Mouse (Mus musculus) liver, embryonic 16.5 days (tissue): Measurements from ENCODE around the gene Sptbn4. TPM values are rescaled to one million over a fixed set of nuclear protein-coding genes. Genes with fewer than 3 reads are reported as not detected.

Source experiments
- ATAC-seq: fragments of 200-750 bp; cut with Nextera tagmentation; 2 replicates; pipeline ENCODE4 v1.8.0; 2017; ENCODE audit warnings: low read depth, mild to moderate bottlenecking, moderate number of reproducible peaks, moderate library complexity
- H3K27ac ChIP-seq: fragments of 300-500 bp; sonication (generic); 2 replicates; pipeline ENCODE4 v1.5.1; 2014; ENCODE audit warnings: mild to moderate bottlenecking, low read length
- H3K27me3 ChIP-seq: fragments of 300-500 bp; sonication (generic); 2 replicates; pipeline ENCODE4 v1.6.1; 2014; ENCODE audit warnings: low read depth, low read length, mixed read lengths; ENCODE audit not compliant: control insufficient read depth, insufficient read depth
- H3K36me3 ChIP-seq: fragments of 300-500 bp; sonication (generic); 2 replicates; pipeline ENCODE4 v1.6.1; 2014; ENCODE audit warnings: mild to moderate bottlenecking; ENCODE audit not compliant: control insufficient read depth, insufficient read depth
- H3K4me1 ChIP-seq: fragments of 300-500 bp; sonication (generic); 2 replicates; pipeline ENCODE4 v1.6.1; 2014; ENCODE audit warnings: low read depth, low read length, mixed read lengths; ENCODE audit not compliant: control insufficient read depth
- H3K4me2 ChIP-seq: fragments of 300-500 bp; sonication (generic); 2 replicates; pipeline ENCODE4 v1.6.1; 2014; ENCODE audit warnings: low read depth, low read length, mixed read lengths
- H3K4me3 ChIP-seq: fragments of 300-500 bp; sonication (generic); 2 replicates; pipeline ENCODE4 v1.5.1; 2014; ENCODE audit warnings: low read depth, mild to moderate bottlenecking, low read length
- H3K9ac ChIP-seq: fragments of 300-500 bp; sonication (generic); 2 replicates; pipeline ENCODE4 v1.6.1; 2014; ENCODE audit warnings: low read depth, low read length
- H3K9me3 ChIP-seq: fragments of 300-500 bp; sonication (generic); replicated peaks from 2 replicates; pipeline ENCODE4 v1.6.1; 2016; ENCODE audit warnings: low read length; ENCODE audit not compliant: control insufficient read depth
- WGBS: fragments of 180-500 bp; shearing (Covaris S2); extraction: QIAGEN DNeasy Blood & Tissue Kit; methylation state at CpG from one replicate; pipeline ENCODE4 v1.1.7; 2014; ENCODE audit not compliant: insufficient replicate concordance; 5-methylcytosine and 5-hydroxymethylcytosine counted together
- polyA plus RNA-seq: library from polyadenylated mRNA; unstranded; fragments of >200 nt; fragmentation: Nextera tagmentation; extraction: Ambion mirVana; gene quantifications from 2 replicates; pipeline ENCODE4 v1.2.1, GENCODE M21; 2015

The Sptbn4 gene
- polyA plus RNA-seq, 1 experiment from 2014 or later = 0.02 TPM

- 21% methylated on average over 15 of the region's 15 CpGs for WGBS
- peak; percentile 78 for ATAC-seq
- Histone ChIP-seq H3K27me3 (peaks cover 34% of the 10 kb centered on the region), H3K9ac (peak overlapping the region; percentile 88), H3K9me3 (no peaks in the 10 kb centered on the region), H3K4me2 (peak overlapping the region; percentile 87), H3K4me3 (peak overlapping the region; percentile 74), H3K4me1 (peaks cover 47% of the 10 kb centered on the region), H3K27ac (peak overlapping the region; percentile 99), H3K36me3 (peaks cover 18% of the 10 kb centered on the region)
Observed at GRCm38 (mm10) chr7:27448421-27449206, 1.1 kb upstream of the Sptbn4 start.

- peaks cover 35% of the 10 kb centered on the region for H3K4me1 ChIP-seq
- no peaks in the 10 kb centered on the region for H3K9me3 ChIP-seq
- 12% methylated on average over 30 of the region's 53 CpGs for WGBS
- peak overlapping the region; percentile 58 for H3K4me3 ChIP-seq
- no peak overlapping the region for H3K27ac ChIP-seq
- no peak for ATAC-seq
- H3K27me3 ChIP-seq = peaks cover 42% of the 10 kb centered on the region
- peak overlapping the region; percentile 86 for H3K4me2 ChIP-seq
- H3K9ac ChIP-seq = peak overlapping the region; percentile 55
- peaks cover 6% of the 10 kb centered on the region; the same call in 1 of the 2 replicates for H3K36me3 ChIP-seq
Observed at GRCm38 (mm10) chr7:27446521-27447418, 716 bp downstream of the Sptbn4 start.

- Histone ChIP-seq H3K4me3 (peak overlapping the region; percentile 58), H3K27ac (no peak overlapping the region), H3K9me3 (no peaks in the 10 kb centered on the region), H3K4me1 (peaks cover 30% of the 10 kb centered on the region), H3K4me2 (peak overlapping the region; percentile 86), H3K36me3 (peaks cover 3% of the 10 kb centered on the region; the same call in 1 of the 2 replicates), H3K27me3 (peaks cover 42% of the 10 kb centered on the region), H3K9ac (peak overlapping the region; percentile 55)
- no peak for ATAC-seq
- 13% methylated on average over 18 of the region's 18 CpGs for WGBS
Observed at GRCm38 (mm10) chr7:27446051-27446450, 1.4 kb downstream of the Sptbn4 start.

GRCm38 (mm10) chr7:27440014-27440413 is 7.5 kb downstream of the Sptbn4 start:
- WGBS = 65% methylated on average over 4 of the region's 4 CpGs
- Histone ChIP-seq H3K4me1 (no peaks in the 10 kb centered on the region), H3K4me3 (no peak overlapping the region)

GRCm38 (mm10) chr7:27437544-27437943 is 9.9 kb downstream of the Sptbn4 start:
- H3K9me3 ChIP-seq = no peaks in the 10 kb centered on the region
- no peak overlapping the region for H3K4me3 ChIP-seq
- WGBS = 35% methylated on average over 5 of the region's 5 CpGs
- peak; percentile 72 for ATAC-seq
- no peak overlapping the region for H3K9ac ChIP-seq
- H3K27me3 ChIP-seq = peaks cover 32% of the 10 kb centered on the region
- no peak overlapping the region for H3K27ac ChIP-seq
- H3K4me1 ChIP-seq = peaks cover 4% of the 10 kb centered on the region; the same call in 1 of the 2 replicates
- H3K4me2 ChIP-seq = no peak overlapping the region
- no peaks in the 10 kb centered on the region for H3K36me3 ChIP-seq

More at GRCm38 (mm10) chr7:27440014-27440413, 7.5 kb downstream of the Sptbn4 start:
- no peak overlapping the region for H3K9ac ChIP-seq
- no peaks in the 10 kb centered on the region for H3K36me3 ChIP-seq
- H3K4me2 ChIP-seq = no peak overlapping the region
- no peak overlapping the region for H3K27ac ChIP-seq
- no peaks in the 10 kb centered on the region for H3K9me3 ChIP-seq
- H3K27me3 ChIP-seq = peaks cover 26% of the 10 kb centered on the region
- ATAC-seq = no peak

- no peak overlapping the region for H3K4me3 ChIP-seq
- H3K9me3 ChIP-seq = no peaks in the 10 kb centered on the region; the same call in 1 of the 2 replicates
- WGBS = 4% methylated on average over 10 of the region's 10 CpGs
- ATAC-seq = peak; percentile 45; the same call in 1 of the 2 replicates
- H3K4me2 ChIP-seq = no peak overlapping the region
- peaks cover 4% of the 10 kb centered on the region; the same call in 1 of the 2 replicates for H3K4me1 ChIP-seq
- H3K36me3 ChIP-seq = no peaks in the 10 kb centered on the region
- no peak overlapping the region for H3K9ac ChIP-seq
- H3K27me3 ChIP-seq = peaks cover 35% of the 10 kb centered on the region
- H3K27ac ChIP-seq = no peak overlapping the region
Observed at GRCm38 (mm10) chr7:27433794-27434193, 13.7 kb downstream of the Sptbn4 start.

GRCm38 (mm10) chr7:27433349-27433748 is 14.1 kb downstream of the Sptbn4 start:
- H3K9me3 ChIP-seq = no peaks in the 10 kb centered on the region; the same call in 1 of the 2 replicates
- ATAC-seq = no peak
- H3K27me3 ChIP-seq = peaks cover 35% of the 10 kb centered on the region
- no peak overlapping the region for H3K4me3 ChIP-seq
- 21% methylated on average over 10 of the region's 10 CpGs for WGBS
- H3K9ac ChIP-seq = no peak overlapping the region
- H3K4me2 ChIP-seq = no peak overlapping the region
- peaks cover 4% of the 10 kb centered on the region; the same call in 1 of the 2 replicates for H3K4me1 ChIP-seq
- no peaks in the 10 kb centered on the region for H3K36me3 ChIP-seq
- H3K27ac ChIP-seq = no peak overlapping the region

GRCm38 (mm10) chr7:27429135-27429534 is 18.4 kb downstream of the Sptbn4 start:
- ATAC-seq = no peak
- Histone ChIP-seq H3K36me3 (no peaks in the 10 kb centered on the region), H3K4me3 (no peak overlapping the region), H3K27ac (no peak overlapping the region), H3K9me3 (no peaks in the 10 kb centered on the region; the same call in 1 of the 2 replicates), H3K27me3 (peaks cover 19% of the 10 kb centered on the region), H3K4me1 (peaks cover 4% of the 10 kb centered on the region; the same call in 1 of the 2 replicates), H3K4me2 (no peak overlapping the region), H3K9ac (no peak overlapping the region)
- WGBS = 48% methylated on average over 2 of the region's 2 CpGs
